8 mouse cellular contexts compared by ENCODE assay signal in genomic region chr4:88760431-88760830, GRCm38 (mm10). TPM values are rescaled to one million over a fixed set of nuclear protein-coding genes. Genes with fewer than 3 reads are reported as not detected.
DNase-seq lines count a peak whose midpoint lies in the region; ATAC-seq and TF ChIP-seq lines count a peak whose summit lies in the region.
"Not testable (repeated sequence)": the region's sequence is repeated elsewhere in the genome, so short reads cannot be mapped to it uniquely, and the experiment has no call there.

No protein-coding gene starts in this region.

- TF ChIP-seq POLR2A in kidney, adult 2 months (IDR thresholded peaks at IDR 0.05; ENCODE audit: low read depth, low read length): peak; percentile 52

- not testable (repeated sequence) for H3K36me3 ChIP-seq in embryonic facial prominence, embryonic 13.5 days; heart, embryonic 10.5 days; kidney, adult 2 months (ENCODE audit: control insufficient read depth, insufficient read depth, low read length); midbrain, embryonic 10.5 days

- H3K4me1 ChIP-seq in embryonic facial prominence, embryonic 13.5 days; heart, embryonic 10.5 days; kidney, adult 2 months (ENCODE audit: control insufficient read depth, insufficient read depth, low read length): not testable (repeated sequence)
- peaks cover 17% of the 10 kb centered on the region for H3K4me1 ChIP-seq in midbrain, embryonic 10.5 days

- H3K4me2 ChIP-seq in embryonic facial prominence, embryonic 13.5 days: peak overlapping the region; percentile 60

- peak overlapping the region; percentile 68 for H3K27ac ChIP-seq in embryonic facial prominence, embryonic 13.5 days
- not testable (repeated sequence) for H3K27ac ChIP-seq in heart, embryonic 10.5 days; midbrain, embryonic 10.5 days (replicated peaks)
- peak overlapping the region; percentile 81; the same call in 1 of the 2 replicates for H3K27ac ChIP-seq in kidney, adult 2 months (ENCODE audit: insufficient read depth, low read depth, low read length)

- H3K9ac ChIP-seq in embryonic facial prominence, embryonic 13.5 days: peak overlapping the region; percentile 61; the same call in 1 of the 2 replicates

- under 1% methylated on average over 26 of the region's 28 CpGs for WGBS in embryonic facial prominence, embryonic 13.5 days
- WGBS in heart, embryonic 10.5 days: under 1% methylated on average over 23 of the region's 28 CpGs
- under 1% methylated on average over 24 of the region's 28 CpGs for WGBS in kidney, adult 2 months
- WGBS in midbrain, embryonic 10.5 days: under 1% methylated on average over 26 of the region's 28 CpGs

- peak; percentile 38; the same call in 1 of the 2 replicates for TF ChIP-seq CTCF in kidney, adult 2 months (conservative IDR thresholded peaks at IDR 0.05; ENCODE audit: insufficient read depth, insufficient read length, low read depth, low read length)

- H3K9me3 ChIP-seq in embryonic facial prominence, embryonic 13.5 days; heart, embryonic 10.5 days; midbrain, embryonic 10.5 days (replicated peaks): not testable (repeated sequence)

- ATAC-seq in embryonic facial prominence, embryonic 13.5 days (ENCODE audit: insufficient number of reproducible peaks, insufficient read depth, low FRiP score, low TSS enrichment, low read depth): not testable (repeated sequence)

- DNase-seq in adrenal gland, postnatal 14 days: peak; percentile 85
- DNase-seq in heart, embryonic 10.5 days (ENCODE audit: low spot score): peak; percentile 83
- peak; percentile 90 for DNase-seq in kidney, adult 2 months
- DNase-seq in left cerebral cortex, postnatal 36 days (ENCODE audit: low spot score in 2 of 2): peak; percentile 50 to 52
- DNase-seq in midbrain, embryonic 10.5 days (ENCODE audit: low spot score): peak; percentile 77
- DNase-seq in right cerebral cortex, postnatal 14 days: peak; percentile 33
- peak; percentile 46 for DNase-seq in urinary bladder, postnatal 25 days (ENCODE audit: low spot score)

- H3K27me3 ChIP-seq in embryonic facial prominence, embryonic 13.5 days; heart, embryonic 10.5 days (ENCODE audit: insufficient read depth, poor library complexity, severe bottlenecking); kidney, adult 2 months (replicated peaks; ENCODE audit: control insufficient read depth, insufficient read depth, low read length); midbrain, embryonic 10.5 days (ENCODE audit: low read depth, poor library complexity, severe bottlenecking): not testable (repeated sequence)

- H3K4me3 ChIP-seq in embryonic facial prominence, embryonic 13.5 days: peak overlapping the region; percentile 45
- peak overlapping the region; percentile 44 for H3K4me3 ChIP-seq in heart, embryonic 10.5 days
- H3K4me3 ChIP-seq in kidney, adult 2 months (ENCODE audit: insufficient read depth, low read depth, low read length): peak overlapping the region; percentile 48; the same call in 1 of the 2 replicates
- H3K4me3 ChIP-seq in midbrain, embryonic 10.5 days: peak overlapping the region; percentile 44

- intact Hi-C loops in left cerebral cortex, postnatal 36 days (cut with DNase I): not testable (repeated sequence)

RNA-seq across cellular contexts. Expression of gene Gm13283, which starts 0.5 kb away (rescaled TPM):
- not detected in 2 replicates for total RNA-seq in adrenal gland, postnatal 14 days (2021)
- 0.22 and 0.63 TPM in 2 replicates for polyA plus RNA-seq in embryonic facial prominence, embryonic 13.5 days (2015; fragmentation: Nextera tagmentation; extraction: Ambion mirVana)
- 0.28 and 0.36 TPM in 2 replicates for polyA plus RNA-seq in heart, embryonic 10.5 days (2016; fragmentation: Nextera tagmentation; extraction: Ambion mirVana)
- 0.10 TPM in 1 of 2 replicates, not detected in the other for polyA plus RNA-seq in kidney, adult 2 months (2012; rRNA removed)
- total RNA-seq in left cerebral cortex, postnatal 36 days (2021): not detected
- polyA plus RNA-seq in midbrain, embryonic 10.5 days (2016; fragmentation: Nextera tagmentation; extraction: Ambion mirVana): 0.19 and 0.32 TPM in 2 replicates

RNA-seq across cellular contexts. Expression of gene Gm13271, which starts 5.8 kb away (rescaled TPM):
- not detected in 2 replicates for total RNA-seq in adrenal gland, postnatal 14 days (2021)
- not detected in 2 replicates for polyA plus RNA-seq in embryonic facial prominence, embryonic 13.5 days (2015; fragmentation: Nextera tagmentation; extraction: Ambion mirVana)
- 0.30 TPM in 1 of 2 replicates, not detected in the other for polyA plus RNA-seq in heart, embryonic 10.5 days (2016; fragmentation: Nextera tagmentation; extraction: Ambion mirVana)
- not detected in 2 replicates for polyA plus RNA-seq in kidney, adult 2 months (2012; rRNA removed)
- not detected for total RNA-seq in left cerebral cortex, postnatal 36 days (2021)
- not detected in 2 replicates for polyA plus RNA-seq in midbrain, embryonic 10.5 days (2016; fragmentation: Nextera tagmentation; extraction: Ambion mirVana)

RNA-seq across cellular contexts. Expression of gene Gm13290, which starts 13.2 kb away (rescaled TPM):
- total RNA-seq in adrenal gland, postnatal 14 days (2021): not detected in 2 replicates
- polyA plus RNA-seq in embryonic facial prominence, embryonic 13.5 days (2015; fragmentation: Nextera tagmentation; extraction: Ambion mirVana): 0.46 and 0.70 TPM in 2 replicates
- polyA plus RNA-seq in heart, embryonic 10.5 days (2016; fragmentation: Nextera tagmentation; extraction: Ambion mirVana): not detected in 2 replicates
- not detected in 2 replicates for polyA plus RNA-seq in kidney, adult 2 months (2012; rRNA removed)
- total RNA-seq in left cerebral cortex, postnatal 36 days (2021): not detected
- polyA plus RNA-seq in midbrain, embryonic 10.5 days (2016; fragmentation: Nextera tagmentation; extraction: Ambion mirVana): 0.29 TPM in 1 of 2 replicates, not detected in the other

RNA-seq across cellular contexts. Expression of gene Gm13289, which starts 16.3 kb away (rescaled TPM):
- not detected in 2 replicates for total RNA-seq in adrenal gland, postnatal 14 days (2021)
- polyA plus RNA-seq in embryonic facial prominence, embryonic 13.5 days (2015; fragmentation: Nextera tagmentation; extraction: Ambion mirVana): not detected in 2 replicates
- not detected in 2 replicates for polyA plus RNA-seq in heart, embryonic 10.5 days (2016; fragmentation: Nextera tagmentation; extraction: Ambion mirVana)
- polyA plus RNA-seq in kidney, adult 2 months (2012; rRNA removed): not detected in 2 replicates
- total RNA-seq in left cerebral cortex, postnatal 36 days (2021): not detected
- polyA plus RNA-seq in midbrain, embryonic 10.5 days (2016; fragmentation: Nextera tagmentation; extraction: Ambion mirVana): not detected in 2 replicates

RNA-seq across cellular contexts. Expression of gene Gm13272, which starts 19.2 kb away (rescaled TPM):
- total RNA-seq in adrenal gland, postnatal 14 days (2021): not detected in 2 replicates
- polyA plus RNA-seq in embryonic facial prominence, embryonic 13.5 days (2015; fragmentation: Nextera tagmentation; extraction: Ambion mirVana): not detected in 2 replicates
- polyA plus RNA-seq in heart, embryonic 10.5 days (2016; fragmentation: Nextera tagmentation; extraction: Ambion mirVana): not detected in 2 replicates
- polyA plus RNA-seq in kidney, adult 2 months (2012; rRNA removed): not detected in 2 replicates
- total RNA-seq in left cerebral cortex, postnatal 36 days (2021): not detected
- polyA plus RNA-seq in midbrain, embryonic 10.5 days (2016; fragmentation: Nextera tagmentation; extraction: Ambion mirVana): not detected in 2 replicates

Comparison
In these comparisons a context has a peak if more than half of its experiments do, and no peak if none do; other contexts are left out.
1. DNase-seq: peak in every context shown above with its lines; median percentile 90 in kidney, adult 2 months; 85 in adrenal gland, postnatal 14 days; 83 in heart, embryonic 10.5 days; 77 in midbrain, embryonic 10.5 days; 51 in left cerebral cortex, postnatal 36 days; 46 in urinary bladder, postnatal 25 days; 33 in right cerebral cortex, postnatal 14 days.